Mouse (Mus musculus) bone marrow, adult 2 months (tissue): ENCODE results near the gene Klk1b9.

Experiments used
- CTCF ChIP-seq: fragments of 200-500 bp; IDR thresholded peaks from 2 replicates; pipeline ENCODE4 v1.5.1; 2011; ENCODE audit warnings: low read length, control low read depth; ENCODE audit not compliant: control insufficient read depth, insufficient read depth
- POLR2A ChIP-seq: fragments of 200-500 bp; IDR thresholded peaks from 2 replicates; pipeline ENCODE4 v1.6.1; 2011; ENCODE audit warnings: low read depth, mild to moderate bottlenecking, control low read depth, low read length, borderline replicate concordance; ENCODE audit not compliant: control insufficient read depth

- no peak for TF ChIP-seq POLR2A
- no peak for TF ChIP-seq CTCF
Observed at GRCm38 (mm10) chr7:43967612-43968011, 8.2 kb upstream of the Klk1b9 start.
